Mouse (Mus musculus) heart, adult 2 months (tissue): ENCODE data around the gene Trappc10.

Experiments used
- CTCF ChIP-seq: fragments of 200-600 bp; IDR thresholded peaks from 2 replicates; pipeline ENCODE4 v1.8.1; 2022; ENCODE audit warnings: antibody characterized with exemption, mild to moderate bottlenecking, moderate library complexity
- EP300 ChIP-seq: fragments of 200-500 bp; IDR thresholded peaks from 2 replicates; pipeline ENCODE4 v1.6.1; 2011; ENCODE audit warnings: low read depth, low read length, control low read depth; ENCODE audit not compliant: insufficient read depth
- POLR2A ChIP-seq: fragments of 200-500 bp; IDR thresholded peaks from 2 replicates; pipeline ENCODE4 v1.6.1; 2011; ENCODE audit warnings: mild to moderate bottlenecking, low read depth, low read length, control low read depth; ENCODE audit not compliant: insufficient read depth

GRCm38 (mm10) chr10:78163241-78163640 lies 81.2 kb downstream of the Trappc10 start:
- TF ChIP-seq CTCF (no peak), EP300 (no peak), POLR2A (no peak)
